Mouse (Mus musculus): ENCODE measurements at regions not wholly inside any gene's neighbourhood (a gene's known extent, or its start where the extent isn't known, plus 50 kb on each side); places are given as distances from the start of the nearest gene placed in this dataset.
"Not testable (repeated sequence)": the region's sequence is repeated elsewhere in the genome, so short reads cannot be mapped to it uniquely, and the experiment has no call there.

DNA sequence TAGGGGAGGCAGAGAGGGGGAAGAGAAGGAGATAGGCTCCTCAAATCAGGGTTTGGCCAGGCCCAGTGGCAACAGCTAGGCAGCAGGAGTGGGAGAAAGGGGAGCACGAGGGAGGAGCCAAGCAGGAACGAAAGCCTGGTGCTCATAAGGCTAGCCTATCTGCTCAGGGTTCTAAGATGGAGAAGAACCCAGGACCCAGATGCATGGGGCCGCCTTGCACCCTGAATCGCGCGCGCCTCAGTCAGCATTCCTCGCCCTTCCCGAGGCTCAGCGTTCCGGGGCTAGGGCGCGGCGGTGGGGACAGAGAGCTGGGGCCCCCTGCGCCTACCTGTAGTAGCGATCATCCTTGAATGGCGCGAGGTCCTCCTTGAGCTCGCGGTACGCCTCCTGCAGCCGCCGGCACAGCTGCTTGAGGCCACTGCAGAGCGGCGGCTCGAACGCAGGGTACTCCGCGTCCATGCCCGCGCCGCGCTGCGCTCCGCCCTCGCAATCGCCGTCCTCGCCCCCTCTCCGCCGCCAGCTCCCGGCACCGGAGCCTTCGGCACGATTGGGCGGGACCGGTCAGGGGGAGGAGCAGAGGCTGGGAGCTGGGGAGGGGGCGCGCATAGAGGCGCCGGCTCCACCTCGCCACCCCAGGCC, 60.1 kb downstream of the Dynlt1b start:
- 9% methylated on average over 26 of the region's 52 CpGs for WGBS
- not testable (repeated sequence) for H3K27ac ChIP-seq (ENCODE audit: control insufficient read depth, insufficient read depth, low read length); H3K27me3 ChIP-seq (ENCODE audit: control insufficient read depth, insufficient read depth, low read length)

DNA sequence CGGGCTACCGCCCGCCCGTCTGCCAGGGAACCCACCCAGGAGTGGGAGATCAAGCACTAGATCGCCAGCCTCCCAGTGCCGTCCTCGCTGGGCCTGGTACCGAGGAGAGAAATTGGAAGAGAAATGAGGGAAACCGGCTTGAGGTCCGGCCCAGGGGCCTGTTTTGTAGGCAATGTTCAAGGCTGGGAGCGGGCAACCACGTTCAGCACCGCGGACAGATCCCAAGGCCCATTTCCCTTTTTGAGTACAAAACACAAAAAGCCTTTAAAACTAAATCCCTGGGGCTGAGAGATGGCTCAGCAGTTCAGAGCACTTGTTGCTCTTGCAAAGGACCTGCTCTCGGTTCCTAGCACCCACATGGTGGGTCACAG, 60.6 kb downstream of the Dynlt1b start:
- DNase-seq; H3K27me3 ChIP-seq (ENCODE audit: control insufficient read depth, insufficient read depth, low read length); H3K27ac ChIP-seq (ENCODE audit: control insufficient read depth, insufficient read depth, low read length); H3K36me3 ChIP-seq (ENCODE audit: control insufficient read depth, insufficient read depth, low read length); H3K4me1 ChIP-seq (replicated peaks; ENCODE audit: control insufficient read depth, insufficient read depth, low read length); H3K4me3 ChIP-seq (ENCODE audit: control insufficient read depth, insufficient read depth, low read length): not testable (repeated sequence)
- WGBS, result no CpG with 5 or more reads among the region's 15 CpGs

More for the DNA sequence above, 60.1 kb downstream of the Dynlt1b start:
- not testable (repeated sequence) for DNase-seq; H3K4me1 ChIP-seq (replicated peaks; ENCODE audit: control insufficient read depth, insufficient read depth, low read length); H3K36me3 ChIP-seq (ENCODE audit: control insufficient read depth, insufficient read depth, low read length); H3K4me3 ChIP-seq (ENCODE audit: control insufficient read depth, insufficient read depth, low read length)

DNA sequence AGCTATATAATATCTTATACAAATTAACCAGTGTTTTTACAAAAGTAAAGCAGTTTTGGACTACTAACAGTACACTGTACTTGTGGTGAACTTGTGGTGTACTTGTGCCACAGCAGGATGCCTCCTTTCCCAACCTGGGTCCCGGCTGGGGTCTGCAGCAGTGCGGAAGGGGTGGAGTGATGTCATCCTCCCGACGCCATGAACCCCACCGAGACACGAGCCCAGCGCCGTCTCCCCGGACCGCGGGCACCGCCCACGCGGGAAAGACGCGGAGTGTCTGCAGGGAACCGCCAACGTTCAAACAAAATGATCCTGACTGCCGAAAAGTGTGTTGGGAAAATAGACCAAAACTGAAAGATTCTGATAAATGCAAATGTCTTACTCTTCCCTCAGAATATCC, 62.6 kb downstream of the Dynlt1b start:
- not testable (repeated sequence) for H3K27me3 ChIP-seq (ENCODE audit: control insufficient read depth, insufficient read depth, low read length); H3K4me1 ChIP-seq (replicated peaks; ENCODE audit: control insufficient read depth, insufficient read depth, low read length); H3K4me3 ChIP-seq (ENCODE audit: control insufficient read depth, insufficient read depth, low read length); H3K27ac ChIP-seq (ENCODE audit: control insufficient read depth, insufficient read depth, low read length); H3K36me3 ChIP-seq (ENCODE audit: control insufficient read depth, insufficient read depth, low read length)
- DNase-seq, result peak; percentile 52
- 32% methylated on average over 19 of the region's 19 CpGs for WGBS

DNA sequence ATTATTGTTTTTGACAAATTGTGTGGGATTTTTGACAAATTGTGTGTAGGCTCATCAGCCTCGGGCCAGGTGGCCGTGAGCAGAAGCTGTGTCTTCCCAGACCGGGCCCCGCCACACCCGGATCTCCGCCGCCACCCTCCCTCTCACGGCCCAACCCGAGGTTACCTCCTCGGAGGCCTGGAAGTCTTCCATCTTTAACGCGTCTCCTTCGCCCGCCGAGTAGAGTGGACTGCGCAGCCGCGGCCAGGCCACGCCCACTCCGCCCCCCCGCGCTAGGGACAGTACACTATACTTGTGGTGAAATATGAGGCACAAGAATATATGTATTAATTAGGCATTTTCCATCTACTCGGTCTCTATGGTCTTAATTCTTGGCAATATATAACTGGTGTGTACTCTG, 63.0 kb downstream of the Dynlt1b start:
- WGBS, result 29% methylated on average over 23 of the region's 23 CpGs
- H3K4me3 ChIP-seq (ENCODE audit: control insufficient read depth, insufficient read depth, low read length); H3K27ac ChIP-seq (ENCODE audit: control insufficient read depth, insufficient read depth, low read length); H3K36me3 ChIP-seq (ENCODE audit: control insufficient read depth, insufficient read depth, low read length); H3K4me1 ChIP-seq (replicated peaks; ENCODE audit: control insufficient read depth, insufficient read depth, low read length); H3K27me3 ChIP-seq (ENCODE audit: control insufficient read depth, insufficient read depth, low read length): not testable (repeated sequence)
- peak; percentile 76 for DNase-seq

DNA sequence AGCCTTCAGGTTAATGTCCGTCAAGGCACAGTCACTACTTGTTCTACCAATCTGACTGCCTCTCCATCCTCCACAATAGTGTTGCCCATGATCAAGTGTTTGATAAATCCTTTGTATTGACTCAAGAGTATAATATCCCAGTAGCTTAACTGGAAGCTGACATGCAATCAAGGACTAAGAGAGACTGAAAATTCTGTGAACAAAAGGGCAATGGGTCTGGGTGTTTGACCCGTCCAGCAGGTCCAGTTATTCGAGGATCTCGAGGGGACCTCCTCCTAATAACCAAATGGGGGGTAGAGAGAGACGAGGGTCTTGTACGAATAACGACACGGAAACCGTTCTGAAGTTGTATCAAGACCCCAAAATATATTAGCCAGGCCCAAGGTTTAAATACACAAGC, 66.6 kb downstream of the Dynlt1b start:
- H3K27ac ChIP-seq (ENCODE audit: control insufficient read depth, insufficient read depth, low read length); H3K4me3 ChIP-seq (ENCODE audit: control insufficient read depth, insufficient read depth, low read length); H3K36me3 ChIP-seq (ENCODE audit: control insufficient read depth, insufficient read depth, low read length); H3K27me3 ChIP-seq (ENCODE audit: control insufficient read depth, insufficient read depth, low read length); H3K4me1 ChIP-seq (replicated peaks; ENCODE audit: control insufficient read depth, insufficient read depth, low read length); DNase-seq: not testable (repeated sequence)
- 94% methylated on average over 9 of the region's 9 CpGs for WGBS

DNA sequence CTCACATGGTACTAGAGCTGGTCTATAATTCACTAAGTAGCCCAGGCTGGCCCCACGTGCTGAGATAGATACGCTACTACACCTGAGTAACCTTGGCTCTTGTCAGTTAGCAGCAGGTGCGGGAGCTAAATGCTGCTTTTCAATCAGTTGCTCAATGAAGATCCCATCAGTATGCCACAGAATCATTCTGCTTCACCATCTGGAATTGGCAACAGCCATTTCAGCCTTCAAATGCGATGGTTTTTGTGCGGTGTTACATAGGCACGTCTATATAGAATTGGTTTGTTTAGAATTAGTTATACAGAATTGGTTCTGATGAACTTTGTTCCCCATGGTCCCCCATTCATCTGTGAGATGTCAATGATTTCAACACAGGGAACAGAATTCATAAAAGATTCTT, 72.8 kb downstream of the Dynlt1b start:
- not testable (repeated sequence) for H3K36me3 ChIP-seq (ENCODE audit: control insufficient read depth, insufficient read depth, low read length); H3K4me1 ChIP-seq (replicated peaks; ENCODE audit: control insufficient read depth, insufficient read depth, low read length)

DNA sequence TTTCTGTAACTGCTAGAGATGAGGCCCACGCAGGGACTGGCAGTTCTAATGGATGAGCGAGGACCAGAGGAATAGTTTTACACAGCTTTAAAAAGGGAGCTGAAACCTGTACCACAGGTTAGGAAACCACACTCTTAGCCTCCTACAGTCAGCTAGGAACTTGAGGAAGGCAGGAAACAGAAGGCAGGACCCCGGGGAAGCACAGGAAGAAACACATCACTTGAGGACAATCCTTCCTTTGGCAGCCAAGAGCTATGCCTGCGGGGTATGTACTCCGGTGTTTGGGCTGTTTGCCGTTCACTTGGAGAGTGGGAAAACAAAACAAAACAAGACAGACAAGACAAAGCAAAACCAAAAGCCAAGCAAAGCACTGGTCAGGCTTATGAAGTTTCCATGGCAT, 76.0 kb downstream of the Dynlt1b start:
- not testable (repeated sequence) for DNase-seq; H3K4me1 ChIP-seq (replicated peaks; ENCODE audit: control insufficient read depth, insufficient read depth, low read length); H3K4me3 ChIP-seq (ENCODE audit: control insufficient read depth, insufficient read depth, low read length); H3K27me3 ChIP-seq (ENCODE audit: control insufficient read depth, insufficient read depth, low read length); H3K27ac ChIP-seq (ENCODE audit: control insufficient read depth, insufficient read depth, low read length); H3K36me3 ChIP-seq (ENCODE audit: control insufficient read depth, insufficient read depth, low read length)
- 75% methylated on average over 6 of the region's 6 CpGs for WGBS

More for the DNA sequence above, 72.8 kb downstream of the Dynlt1b start:
- 96% methylated on average over 4 of the region's 6 CpGs for WGBS
- not testable (repeated sequence) for H3K27me3 ChIP-seq (ENCODE audit: control insufficient read depth, insufficient read depth, low read length); DNase-seq; H3K27ac ChIP-seq (ENCODE audit: control insufficient read depth, insufficient read depth, low read length); H3K4me3 ChIP-seq (ENCODE audit: control insufficient read depth, insufficient read depth, low read length)

DNA sequence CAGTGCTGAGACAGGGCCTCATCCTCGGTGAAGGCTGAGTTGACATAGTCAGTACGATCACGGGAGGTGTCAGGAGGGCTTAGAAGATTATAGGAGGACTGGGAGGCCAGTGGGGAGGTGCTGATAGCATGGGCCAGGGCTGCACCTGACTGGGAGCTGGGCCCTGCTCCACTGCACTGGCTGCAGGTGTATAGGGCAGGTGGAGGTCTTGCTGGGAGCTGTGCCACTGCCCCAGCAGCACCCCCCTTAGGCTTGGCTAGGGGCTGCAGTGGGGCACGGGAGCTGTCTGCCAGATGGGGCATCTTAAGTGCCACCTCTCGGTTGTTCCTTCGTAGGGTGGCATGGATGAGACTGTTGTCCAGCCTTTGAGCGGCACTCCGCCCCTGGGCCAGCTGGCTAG, 85.2 kb downstream of the Dynlt1b start:
- not testable (repeated sequence) for H3K4me3 ChIP-seq (ENCODE audit: control insufficient read depth, insufficient read depth, low read length); H3K4me1 ChIP-seq (replicated peaks; ENCODE audit: control insufficient read depth, insufficient read depth, low read length); H3K27ac ChIP-seq (ENCODE audit: control insufficient read depth, insufficient read depth, low read length); H3K36me3 ChIP-seq (ENCODE audit: control insufficient read depth, insufficient read depth, low read length); H3K27me3 ChIP-seq (ENCODE audit: control insufficient read depth, insufficient read depth, low read length); DNase-seq
- WGBS, result 95% methylated on average over 5 of the region's 8 CpGs

DNA sequence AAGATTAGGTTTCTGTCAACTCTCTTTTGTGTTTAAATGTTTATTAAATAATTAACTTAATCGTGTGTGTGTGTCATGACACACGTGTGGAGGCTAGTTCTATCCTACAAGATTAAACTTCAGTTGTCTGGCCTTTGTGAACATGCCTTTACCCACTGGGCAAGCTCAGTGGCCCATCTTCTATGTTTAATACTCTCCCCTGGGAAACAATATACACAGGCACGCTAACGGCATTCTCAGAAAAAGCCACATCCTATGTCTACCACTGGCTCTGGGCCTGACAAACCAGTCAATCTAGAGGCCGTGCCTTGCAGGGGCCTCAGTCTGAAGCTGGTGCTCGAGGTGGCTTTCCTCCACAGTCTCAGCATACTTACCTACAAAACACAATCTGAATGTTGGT, 82.4 kb upstream of the Dynlt1c start:
- not testable (repeated sequence) for DNase-seq; H3K4me3 ChIP-seq (ENCODE audit: control insufficient read depth, insufficient read depth, low read length); H3K27ac ChIP-seq (ENCODE audit: control insufficient read depth, insufficient read depth, low read length); H3K4me1 ChIP-seq (replicated peaks; ENCODE audit: control insufficient read depth, insufficient read depth, low read length); H3K27me3 ChIP-seq (ENCODE audit: control insufficient read depth, insufficient read depth, low read length); H3K36me3 ChIP-seq (ENCODE audit: control insufficient read depth, insufficient read depth, low read length)
- 72% methylated on average over 6 of the region's 6 CpGs for WGBS

DNA sequence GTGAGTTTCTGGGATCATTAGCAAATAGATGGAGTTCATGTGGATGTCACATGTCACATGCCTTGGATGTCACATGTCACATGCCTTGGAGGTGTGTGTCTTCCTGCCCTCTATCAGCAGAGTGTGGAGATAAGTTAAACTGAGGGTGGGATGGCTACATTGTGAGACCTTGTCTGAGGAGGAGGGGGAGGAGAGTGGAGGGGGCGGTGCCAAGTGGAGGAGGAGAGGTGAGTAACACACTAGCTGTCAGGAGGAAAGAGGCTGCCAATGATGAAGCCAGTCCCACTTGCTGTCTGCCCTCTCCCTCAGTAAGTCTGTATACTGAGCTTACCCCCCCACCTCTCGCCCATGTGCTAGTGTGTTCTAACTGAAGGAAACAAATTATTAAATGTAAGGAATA, 81.5 kb upstream of the Dynlt1c start:
- WGBS, result 90% methylated on average over 2 of the region's 2 CpGs
- H3K36me3 ChIP-seq (ENCODE audit: control insufficient read depth, insufficient read depth, low read length); H3K4me3 ChIP-seq (ENCODE audit: control insufficient read depth, insufficient read depth, low read length); H3K27ac ChIP-seq (ENCODE audit: control insufficient read depth, insufficient read depth, low read length); H3K4me1 ChIP-seq (replicated peaks; ENCODE audit: control insufficient read depth, insufficient read depth, low read length); H3K27me3 ChIP-seq (ENCODE audit: control insufficient read depth, insufficient read depth, low read length); DNase-seq: not testable (repeated sequence)

DNA sequence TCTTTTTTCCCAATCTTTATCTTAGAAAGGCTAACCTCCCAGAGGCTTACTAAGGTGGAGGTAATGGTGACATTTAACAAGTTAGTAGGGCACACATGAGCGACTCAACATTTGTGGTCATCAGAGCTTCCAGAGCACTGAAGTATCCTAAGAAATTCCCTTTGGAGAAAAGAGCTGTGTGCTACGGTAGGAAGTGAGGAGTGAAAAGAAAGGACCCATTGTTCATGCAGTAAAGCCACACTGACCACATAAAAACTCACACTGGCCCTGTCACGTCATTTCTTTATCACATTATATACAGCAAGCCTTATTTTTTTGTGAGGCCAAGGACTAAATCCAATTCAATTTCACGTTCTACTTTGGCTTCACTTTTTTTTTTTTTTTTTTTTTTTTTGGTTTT, 80.7 kb upstream of the Dynlt1c start:
- not testable (repeated sequence) for H3K4me1 ChIP-seq (replicated peaks; ENCODE audit: control insufficient read depth, insufficient read depth, low read length); DNase-seq; H3K4me3 ChIP-seq (ENCODE audit: control insufficient read depth, insufficient read depth, low read length); H3K27me3 ChIP-seq (ENCODE audit: control insufficient read depth, insufficient read depth, low read length); H3K36me3 ChIP-seq (ENCODE audit: control insufficient read depth, insufficient read depth, low read length); H3K27ac ChIP-seq (ENCODE audit: control insufficient read depth, insufficient read depth, low read length)
- WGBS, result 80% methylated on average over 4 of the region's 4 CpGs
